In genomic region chr1:38367404-38368080, GRCm38 (mm10) we compare ENCODE assay signal across 24 mouse cellular contexts.
DNase-seq lines count a peak whose midpoint lies in the region; ATAC-seq lines count a peak whose summit lies in the region.
"Had no signal": no experiment of that assay in that cellular context is flagged by ENCODE, and none has a peak within 500 bp of the region (broad histone marks: within the 10 kb centered on the region; RNA-seq: fewer than 3 reads in every experiment).

No protein-coding gene starts in this region.

- H3K4me2 ChIP-seq in forebrain, embryonic 15.5 days (replicated peaks), result no peak overlapping the region
- H3K4me2 ChIP-seq in forebrain, embryonic 11.5 days (ENCODE audit: low read depth, low read length, severe bottlenecking), result no peak overlapping the region
- H3K4me2 ChIP-seq in midbrain, embryonic 11.5 days, result no peak overlapping the region
- H3K4me2 ChIP-seq in midbrain, embryonic 15.5 days, result no peak overlapping the region
- no peak overlapping the region for H3K4me2 ChIP-seq in neural tube, embryonic 13.5 days
- H3K4me2 ChIP-seq in liver, embryonic 12.5 days, result no peak overlapping the region
- H3K4me2 ChIP-seq: embryonic facial prominence, embryonic 13.5 days; hindbrain, embryonic 14.5 days; liver, embryonic 13.5 days; midbrain, embryonic 13.5 days had no signal

- H3K9me3 ChIP-seq in forebrain, embryonic 15.5 days, result no peaks in the 10 kb centered on the region
- no peaks in the 10 kb centered on the region for H3K9me3 ChIP-seq in forebrain, embryonic 11.5 days (ENCODE audit: control insufficient read depth, low read length)
- no peaks in the 10 kb centered on the region for H3K9me3 ChIP-seq in midbrain, embryonic 11.5 days (ENCODE audit: control insufficient read depth, low read length)
- no peaks in the 10 kb centered on the region for H3K9me3 ChIP-seq in midbrain, embryonic 15.5 days
- H3K9me3 ChIP-seq in neural tube, embryonic 13.5 days, result no peaks in the 10 kb centered on the region
- H3K9me3 ChIP-seq in liver, embryonic 12.5 days (replicated peaks), result no peaks in the 10 kb centered on the region
- H3K9me3 ChIP-seq: embryonic facial prominence, embryonic 13.5 days; heart, embryonic 10.5 days; liver, embryonic 13.5 days; megakaryocyte, embryonic 14.5 days; midbrain, embryonic 13.5 days had no signal

- no peaks in the 10 kb centered on the region for H3K36me3 ChIP-seq in forebrain, embryonic 15.5 days
- H3K36me3 ChIP-seq in forebrain, embryonic 11.5 days (ENCODE audit: control insufficient read depth, insufficient read depth, low read length), result no peaks in the 10 kb centered on the region
- no peaks in the 10 kb centered on the region for H3K36me3 ChIP-seq in midbrain, embryonic 11.5 days (ENCODE audit: control insufficient read depth, insufficient read depth, low read length)
- H3K36me3 ChIP-seq in midbrain, embryonic 15.5 days (replicated peaks), result no peaks in the 10 kb centered on the region
- H3K36me3 ChIP-seq in neural tube, embryonic 13.5 days, result no peaks in the 10 kb centered on the region
- no peaks in the 10 kb centered on the region for H3K36me3 ChIP-seq in liver, embryonic 12.5 days
- H3K36me3 ChIP-seq: embryonic facial prominence, embryonic 13.5 days; heart, embryonic 10.5 days; liver, embryonic 13.5 days; midbrain, embryonic 13.5 days had no signal

- 57% methylated on average over 14 of the region's 14 CpGs for WGBS in forebrain, embryonic 15.5 days
- WGBS in forebrain, embryonic 11.5 days, result 90% methylated on average over 14 of the region's 14 CpGs
- WGBS in midbrain, embryonic 11.5 days, result 94% methylated on average over 14 of the region's 14 CpGs
- 92% methylated on average over 14 of the region's 14 CpGs for WGBS in midbrain, embryonic 15.5 days
- 55% methylated on average over 14 of the region's 14 CpGs for WGBS in neural tube, embryonic 13.5 days
- 81% methylated on average over 14 of the region's 14 CpGs for WGBS in liver, embryonic 12.5 days (ENCODE audit: insufficient replicate concordance)

- peak overlapping the region; percentile 17; the same call in 1 of the 2 replicates for H3K27ac ChIP-seq in forebrain, embryonic 15.5 days (replicated peaks)
- H3K27ac ChIP-seq in forebrain, embryonic 11.5 days (ENCODE audit: low read depth, low read length), result no peak overlapping the region
- no peak overlapping the region for H3K27ac ChIP-seq in midbrain, embryonic 11.5 days (ENCODE audit: low read depth, low read length)
- no peak overlapping the region for H3K27ac ChIP-seq in midbrain, embryonic 15.5 days
- H3K27ac ChIP-seq in neural tube, embryonic 13.5 days (replicated peaks), result 0 out of 2 replicates have a peak overlapping the region, but pooled peaks have one; percentile 30
- H3K27ac ChIP-seq in liver, embryonic 12.5 days, result no peak overlapping the region
- H3K27ac ChIP-seq: embryonic facial prominence, embryonic 13.5 days; heart, embryonic 10.5 days; hindbrain, embryonic 14.5 days; layer of hippocampus, adult 2 months; left cerebral cortex, adult 2 months; liver, embryonic 13.5 days; midbrain, embryonic 13.5 days had no signal

- H3K9ac ChIP-seq in forebrain, embryonic 15.5 days (replicated peaks), result no peak overlapping the region
- no peak overlapping the region for H3K9ac ChIP-seq in forebrain, embryonic 11.5 days (ENCODE audit: low read length)
- H3K9ac ChIP-seq in midbrain, embryonic 11.5 days (ENCODE audit: low read length), result no peak overlapping the region
- no peak overlapping the region for H3K9ac ChIP-seq in midbrain, embryonic 15.5 days
- H3K9ac ChIP-seq in neural tube, embryonic 13.5 days, result no peak overlapping the region
- no peak overlapping the region for H3K9ac ChIP-seq in liver, embryonic 12.5 days
- H3K9ac ChIP-seq: embryonic facial prominence, embryonic 13.5 days; hindbrain, embryonic 14.5 days; liver, embryonic 13.5 days; midbrain, embryonic 13.5 days had no signal

- peaks cover 40% of the 10 kb centered on the region for H3K4me1 ChIP-seq in forebrain, embryonic 15.5 days
- H3K4me1 ChIP-seq in forebrain, embryonic 11.5 days (replicated peaks; ENCODE audit: control insufficient read depth, insufficient read depth, low read length), result peaks cover 3% of the 10 kb centered on the region; the same call in 1 of the 2 replicates
- no peaks in the 10 kb centered on the region for H3K4me1 ChIP-seq in midbrain, embryonic 11.5 days (ENCODE audit: control insufficient read depth, insufficient read depth, low read length)
- no peaks in the 10 kb centered on the region for H3K4me1 ChIP-seq in midbrain, embryonic 15.5 days
- H3K4me1 ChIP-seq in neural tube, embryonic 13.5 days (replicated peaks), result peaks cover 52% of the 10 kb centered on the region
- H3K4me1 ChIP-seq in liver, embryonic 12.5 days, result no peaks in the 10 kb centered on the region; the same call in 1 of the 2 replicates
- H3K4me1 ChIP-seq: liver, embryonic 13.5 days had no signal

- H3K4me3 ChIP-seq in forebrain, embryonic 15.5 days, result no peak overlapping the region
- no peak overlapping the region for H3K4me3 ChIP-seq in forebrain, embryonic 11.5 days (ENCODE audit: low read depth, low read length)
- no peak overlapping the region for H3K4me3 ChIP-seq in midbrain, embryonic 11.5 days (ENCODE audit: low read depth, low read length)
- H3K4me3 ChIP-seq in midbrain, embryonic 15.5 days, result no peak overlapping the region
- H3K4me3 ChIP-seq in neural tube, embryonic 13.5 days, result no peak overlapping the region
- H3K4me3 ChIP-seq in liver, embryonic 12.5 days, result no peak overlapping the region
- H3K4me3 ChIP-seq: embryonic facial prominence, embryonic 13.5 days; heart, embryonic 10.5 days; layer of hippocampus, adult 2 months; left cerebral cortex, adult 2 months; liver, embryonic 13.5 days; megakaryocyte, embryonic 14.5 days; midbrain, embryonic 13.5 days had no signal

- H3K27me3 ChIP-seq in forebrain, embryonic 15.5 days, result no peaks in the 10 kb centered on the region
- no peaks in the 10 kb centered on the region for H3K27me3 ChIP-seq in forebrain, embryonic 11.5 days (ENCODE audit: control insufficient read depth, insufficient read depth, low read length)
- H3K27me3 ChIP-seq in midbrain, embryonic 11.5 days (ENCODE audit: control insufficient read depth, insufficient read depth, low read length), result no peaks in the 10 kb centered on the region
- no peaks in the 10 kb centered on the region for H3K27me3 ChIP-seq in midbrain, embryonic 15.5 days (replicated peaks)
- no peaks in the 10 kb centered on the region for H3K27me3 ChIP-seq in neural tube, embryonic 13.5 days
- no peaks in the 10 kb centered on the region for H3K27me3 ChIP-seq in liver, embryonic 12.5 days (replicated peaks)
- H3K27me3 ChIP-seq: CH12.LX; embryonic facial prominence, embryonic 13.5 days; liver, embryonic 13.5 days; midbrain, embryonic 13.5 days had no signal

- ATAC-seq in forebrain, embryonic 15.5 days (replicated peaks), result no peak
- no peak for ATAC-seq in forebrain, embryonic 11.5 days (replicated peaks; ENCODE audit: low FRiP score)
- ATAC-seq in midbrain, embryonic 11.5 days (ENCODE audit: low FRiP score), result no peak
- no peak for ATAC-seq in midbrain, embryonic 15.5 days (replicated peaks)
- peak; percentile 65 for ATAC-seq in neural tube, embryonic 13.5 days (ENCODE audit: low read depth)
- ATAC-seq in liver, embryonic 12.5 days, result no peak
- ATAC-seq: activated CD4-positive, CD25-positive, alpha-beta regulatory T cell, adult 4 months; lung, postnatal 0 days; midbrain, embryonic 13.5 days had no signal

- DNase-seq in forebrain, embryonic 11.5 days (ENCODE audit: low spot score), result no peak
- DNase-seq in midbrain, embryonic 11.5 days (ENCODE audit: low spot score, missing footprints), result peak; percentile 53
- DNase-seq: gastrocnemius, postnatal 10 days; kidney, adult 18-20 months; kidney, postnatal 36 days; liver, embryonic 13.5 days; lung, adult 18-20 months; lung, postnatal 4 days; thymus, adult 2 months; thymus, postnatal 4 days had no signal

Comparison
In these comparisons a context has a peak if more than half of its experiments do, and no peak if none do; other contexts are left out.
1. H3K27ac ChIP-seq: peak in forebrain, embryonic 15.5 days (single experiment) and neural tube, embryonic 13.5 days (single experiment); none in forebrain, embryonic 11.5 days (single experiment), midbrain, embryonic 11.5 days (single experiment), midbrain, embryonic 15.5 days (single experiment) and liver, embryonic 12.5 days (single experiment).